Mouse (Mus musculus) intestine, embryonic 14.5 days (tissue): Measurements from ENCODE around the gene Gm609. TPM values are rescaled to one million over a fixed set of nuclear protein-coding genes. Genes with fewer than 3 reads are reported as not detected.

ENCODE experiments used
- ATAC-seq: fragments of 200-750 bp; cut with Nextera tagmentation; replicated peaks from 2 replicates; pipeline ENCODE4 v1.8.0; 2017; ENCODE audit warnings: low read depth, moderate number of reproducible peaks, moderate TSS enrichment, moderate library complexity; ENCODE audit not compliant: low FRiP score, low TSS enrichment
- DNase-seq: peaks from one replicate; pipeline ENCODE4 v3.0.0-alpha.2; 2018; ENCODE audit warnings: low spot score
- H3K27ac ChIP-seq: fragments of 300-500 bp; sonication (generic); 2 replicates; pipeline ENCODE4 v1.5.1; 2014; ENCODE audit warnings: low read depth, mild to moderate bottlenecking, control low read depth
- H3K27me3 ChIP-seq: fragments of 300-500 bp; sonication (generic); replicated peaks from 2 replicates; pipeline ENCODE4 v1.6.1; 2014; ENCODE audit warnings: low read length, control low read depth; ENCODE audit not compliant: control insufficient read depth, insufficient read depth
- H3K36me3 ChIP-seq: fragments of 300-500 bp; sonication (generic); 2 replicates; pipeline ENCODE4 v1.6.1; 2014; ENCODE audit warnings: low read length, control low read depth; ENCODE audit not compliant: control insufficient read depth, insufficient read depth
- H3K4me1 ChIP-seq: fragments of 300-500 bp; sonication (generic); replicated peaks from 2 replicates; pipeline ENCODE4 v1.6.1; 2014; ENCODE audit warnings: low read length, control low read depth, mixed read lengths; ENCODE audit not compliant: control insufficient read depth, insufficient read depth
- H3K4me2 ChIP-seq: fragments of 300-500 bp; sonication (generic); 2 replicates; pipeline ENCODE4 v1.6.1; 2014; ENCODE audit warnings: low read length
- H3K4me3 ChIP-seq: fragments of 300-500 bp; sonication (generic); 2 replicates; pipeline ENCODE4 v1.5.1; 2014; ENCODE audit warnings: low read depth, low read length, control low read depth, mixed read lengths
- H3K9ac ChIP-seq: fragments of 300-500 bp; sonication (generic); 2 replicates; pipeline ENCODE4 v1.6.1; 2014; ENCODE audit warnings: mild to moderate bottlenecking, low read length
- H3K9me3 ChIP-seq: fragments of 300-500 bp; sonication (generic); 2 replicates; pipeline ENCODE4 v1.6.1; 2016; ENCODE audit warnings: low read length, control low read depth; ENCODE audit not compliant: control insufficient read depth
- WGBS: fragments of 180-500 bp; shearing (Covaris S2); extraction: QIAGEN DNeasy Blood & Tissue Kit; methylation state at CpG from one replicate; pipeline ENCODE4 v1.1.7; 2014; 5-methylcytosine and 5-hydroxymethylcytosine counted together
- polyA plus RNA-seq: library from polyadenylated mRNA; unstranded; fragments of >200 nt; fragmentation: Nextera tagmentation; extraction: Ambion mirVana; gene quantifications from 2 replicates; pipeline ENCODE4 v1.2.1, GENCODE M21; 2014

The Gm609 gene
- polyA plus RNA-seq, 1 experiment from 2014 or later: 1.5 TPM

DNA sequence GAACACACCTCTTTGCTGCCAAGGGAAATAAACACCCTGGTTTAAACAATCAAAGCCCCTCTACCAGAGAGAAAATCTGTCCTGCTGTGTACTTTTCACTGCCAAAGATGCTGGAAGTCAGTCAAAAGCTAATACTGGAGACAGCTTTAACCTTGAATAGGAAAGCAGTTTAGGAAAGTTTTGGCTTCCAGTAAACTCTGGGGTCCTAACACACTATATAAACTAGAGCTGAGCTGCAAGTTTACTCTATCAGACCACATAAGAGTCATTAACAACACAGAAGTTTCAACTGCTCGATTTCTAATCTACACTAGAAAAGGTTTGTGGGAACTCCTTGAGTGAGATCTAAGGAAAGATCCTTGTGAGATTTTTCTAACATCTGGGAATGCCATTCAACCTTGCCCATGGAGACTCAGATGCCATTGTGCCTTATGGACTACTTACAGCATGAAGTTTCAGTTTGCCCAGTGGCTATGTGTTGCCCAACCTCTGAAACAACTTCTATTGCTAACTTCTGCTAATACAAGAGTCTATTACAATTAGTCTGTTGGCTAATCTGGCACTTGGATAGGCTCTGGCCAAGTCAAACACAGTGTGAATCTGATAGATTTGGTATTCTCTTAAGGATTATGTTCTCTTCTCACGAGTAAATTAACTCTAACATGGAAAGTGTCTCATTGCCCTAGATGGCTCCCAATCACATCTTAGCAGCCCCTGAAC is 117.1 kb downstream of the Gm609 start:
- Histone ChIP-seq H3K27me3 (no peaks in the 10 kb centered on the region), H3K36me3 (no peaks in the 10 kb centered on the region), H3K4me2 (no peak overlapping the region), H3K9ac (no peak overlapping the region), H3K4me1 (no peaks in the 10 kb centered on the region), H3K27ac (no peak overlapping the region), H3K4me3 (no peak overlapping the region), H3K9me3 (no peaks in the 10 kb centered on the region)
- WGBS: 76% methylated on average over 2 of the region's 2 CpGs
- DNase-seq (no peak), ATAC-seq (no peak)

DNA sequence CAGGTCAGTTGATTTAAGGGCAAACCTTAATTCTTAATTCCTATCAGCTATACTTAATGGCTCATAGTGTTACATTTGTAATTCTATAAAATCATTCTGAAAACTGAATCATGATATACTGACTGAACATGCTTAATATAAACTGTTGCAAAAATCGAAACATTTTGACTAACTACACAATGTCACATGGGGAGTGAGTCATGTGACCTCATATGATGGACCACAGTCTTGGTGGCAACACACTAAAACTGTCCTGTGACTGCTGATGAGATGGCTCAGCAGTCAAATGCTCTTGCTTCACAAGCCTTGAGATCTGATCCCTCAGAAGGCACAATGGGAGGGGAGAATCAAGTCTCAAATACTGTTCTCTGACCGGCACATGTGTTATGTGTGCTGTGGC is 118.7 kb downstream of the Gm609 start:
- 84% methylated on average over 2 of the region's 2 CpGs for WGBS
- DNase-seq: no peak
- H3K4me3 ChIP-seq: no peak overlapping the region

DNA sequence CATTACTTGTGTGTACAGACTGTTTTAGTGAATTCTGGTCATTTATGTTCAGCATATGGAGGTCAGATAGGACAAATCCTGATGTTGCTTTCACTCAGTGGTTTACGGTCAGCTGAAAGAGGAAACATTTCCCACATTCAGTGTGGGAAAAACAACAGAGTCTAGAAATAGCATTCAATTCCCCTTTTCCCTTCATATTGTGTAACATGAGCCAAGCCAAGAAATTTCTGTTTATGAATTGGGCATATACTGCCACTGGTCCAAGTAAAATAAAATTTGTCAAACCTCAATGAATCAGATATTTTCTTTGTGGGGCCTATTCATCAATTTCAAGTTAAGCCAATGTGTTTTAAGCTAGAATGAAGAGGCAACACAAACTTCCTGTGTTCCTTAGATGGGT is 121.7 kb downstream of the Gm609 start:
- ATAC-seq (no peak), DNase-seq (no peak)
- Histone ChIP-seq H3K4me1 (no peaks in the 10 kb centered on the region), H3K27ac (no peak overlapping the region), H3K4me3 (no peak overlapping the region), H3K36me3 (no peaks in the 10 kb centered on the region), H3K27me3 (no peaks in the 10 kb centered on the region), H3K9me3 (no peaks in the 10 kb centered on the region), H3K4me2 (no peak overlapping the region), H3K9ac (no peak overlapping the region)
- WGBS: 83% methylated on average over 1 of the region's 1 CpGs

More for the DNA sequence above, 118.7 kb downstream of the Gm609 start:
- no peak for ATAC-seq
- H3K9me3 ChIP-seq: no peaks in the 10 kb centered on the region
- H3K9ac ChIP-seq: no peak overlapping the region
- H3K4me1 ChIP-seq: no peaks in the 10 kb centered on the region
- H3K27me3 ChIP-seq: no peaks in the 10 kb centered on the region
- H3K27ac ChIP-seq: no peak overlapping the region
- no peaks in the 10 kb centered on the region for H3K36me3 ChIP-seq
- H3K4me2 ChIP-seq: no peak overlapping the region

DNA sequence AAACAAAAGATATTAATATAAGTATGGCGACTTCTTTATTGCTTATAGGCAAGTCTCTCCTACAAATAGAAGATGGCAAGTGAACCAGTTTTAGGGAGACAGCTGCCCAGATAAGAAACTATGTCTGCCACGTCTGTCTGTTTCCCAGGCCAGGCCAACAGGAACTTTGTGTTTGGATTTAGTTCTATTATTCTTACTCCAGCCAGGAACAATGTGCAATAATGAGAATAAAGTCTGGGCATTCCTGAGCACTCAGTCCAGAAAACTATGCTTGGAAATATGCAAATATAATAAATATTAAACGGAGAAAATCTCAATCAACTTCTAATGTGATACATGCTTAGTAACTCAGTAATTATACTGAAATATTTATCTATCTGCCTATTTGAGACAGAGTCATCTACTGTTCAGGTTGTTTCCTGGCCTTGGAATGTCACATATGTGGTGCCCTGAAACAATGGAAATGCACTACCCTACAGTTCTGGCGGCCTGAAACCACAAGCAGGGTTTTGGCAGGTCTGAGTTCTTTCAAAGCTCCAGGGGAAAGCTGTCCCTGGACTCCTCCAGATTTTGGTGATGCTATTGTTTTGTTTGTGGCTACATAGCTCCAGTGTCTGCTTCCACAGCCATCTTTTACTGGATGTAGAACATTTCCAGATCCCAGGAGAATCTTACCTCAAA is 123.3 kb downstream of the Gm609 start:
- DNase-seq: no peak
- Histone ChIP-seq H3K9ac (no peak overlapping the region), H3K27ac (no peak overlapping the region), H3K9me3 (no peaks in the 10 kb centered on the region), H3K27me3 (no peaks in the 10 kb centered on the region), H3K4me1 (peaks cover 8% of the 10 kb centered on the region), H3K4me3 (no peak overlapping the region), H3K4me2 (no peak overlapping the region), H3K36me3 (no peaks in the 10 kb centered on the region)
- WGBS: 79% methylated on average over 4 of the region's 4 CpGs
- ATAC-seq: no peak

DNA sequence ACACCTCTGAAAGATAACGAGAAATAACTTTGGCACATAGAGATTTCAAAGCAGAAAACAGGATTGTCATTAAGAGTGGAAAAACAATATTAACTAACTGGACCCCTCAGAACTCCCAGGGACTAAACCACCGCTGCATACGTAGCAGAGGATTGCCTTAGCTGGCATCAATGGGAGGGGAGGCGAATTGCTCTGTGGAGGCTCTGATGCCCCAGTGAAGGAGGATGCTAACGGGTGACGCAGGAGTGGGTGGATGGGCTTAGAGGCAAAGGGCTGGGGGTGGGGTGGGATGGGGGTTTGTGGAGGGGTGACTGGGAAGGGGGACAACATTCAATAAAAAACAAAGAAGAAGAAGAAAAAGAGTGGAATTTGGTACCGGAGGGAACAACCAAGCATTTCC is 126.7 kb downstream of the Gm609 start:
- ATAC-seq: no peak
- 55% methylated on average over 7 of the region's 7 CpGs for WGBS
- Histone ChIP-seq H3K4me1 (peaks cover 8% of the 10 kb centered on the region), H3K4me2 (no peak overlapping the region), H3K9me3 (no peaks in the 10 kb centered on the region), H3K27ac (no peak overlapping the region), H3K4me3 (no peak overlapping the region), H3K36me3 (no peaks in the 10 kb centered on the region), H3K9ac (no peak overlapping the region), H3K27me3 (no peaks in the 10 kb centered on the region)
- no peak for DNase-seq

DNA sequence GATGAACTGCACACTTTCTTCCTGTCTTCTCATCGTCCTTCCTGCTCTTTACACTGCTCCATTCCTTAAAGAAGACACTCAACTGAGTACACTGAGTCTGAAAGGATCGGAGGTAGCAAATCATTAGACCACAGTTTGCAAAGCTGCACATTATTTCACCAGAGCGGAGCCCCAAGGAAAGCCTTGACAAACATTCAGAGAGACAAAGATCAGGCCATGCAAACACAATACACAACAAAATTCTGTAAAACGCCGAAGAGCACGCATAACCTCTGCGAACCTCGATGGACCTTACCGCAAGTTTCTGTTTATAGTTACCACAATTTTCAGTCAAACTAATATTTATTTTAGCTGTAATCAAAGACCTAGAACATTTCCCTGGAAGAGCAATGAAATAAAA is 127.4 kb downstream of the Gm609 start:
- H3K9me3 ChIP-seq: no peaks in the 10 kb centered on the region
- 40% methylated on average over 9 of the region's 9 CpGs for WGBS
- no peaks in the 10 kb centered on the region for H3K27me3 ChIP-seq
- H3K9ac ChIP-seq: no peak overlapping the region
- H3K27ac ChIP-seq: no peak overlapping the region
- no peak overlapping the region for H3K4me3 ChIP-seq
- no peak for DNase-seq
- peak overlapping the region; percentile 29 for H3K4me2 ChIP-seq
- no peak for ATAC-seq
- H3K36me3 ChIP-seq: no peaks in the 10 kb centered on the region
- peaks cover 8% of the 10 kb centered on the region for H3K4me1 ChIP-seq

DNA sequence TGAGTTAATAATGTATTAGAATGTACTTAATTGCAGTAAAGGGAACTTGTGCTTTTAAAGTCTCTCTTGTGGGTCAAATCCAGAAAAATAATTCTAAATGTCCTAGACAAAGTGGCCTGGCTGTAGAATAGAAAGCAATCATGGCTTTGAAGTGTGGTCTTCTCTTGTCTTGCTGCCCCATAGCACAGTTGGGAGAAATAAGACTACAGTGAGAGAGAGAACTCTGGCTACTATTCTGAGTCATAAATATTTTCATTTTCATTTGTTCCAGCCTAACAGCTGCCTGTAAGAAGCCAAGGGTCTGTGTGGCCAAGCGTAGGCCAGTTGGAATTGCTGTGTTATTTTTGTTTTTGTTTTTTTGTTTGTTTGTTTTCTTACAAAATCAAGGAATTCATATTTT is 128.1 kb downstream of the Gm609 start:
- H3K9ac ChIP-seq: no peak overlapping the region
- DNase-seq (no peak), ATAC-seq (no peak)
- no peaks in the 10 kb centered on the region for H3K27me3 ChIP-seq
- peaks cover 8% of the 10 kb centered on the region for H3K4me1 ChIP-seq
- H3K4me3 ChIP-seq: no peak overlapping the region
- H3K27ac ChIP-seq: no peak overlapping the region
- H3K36me3 ChIP-seq: no peaks in the 10 kb centered on the region
- 95% methylated on average over 1 of the region's 1 CpGs for WGBS
- no peak overlapping the region for H3K4me2 ChIP-seq
- H3K9me3 ChIP-seq: no peaks in the 10 kb centered on the region

DNA sequence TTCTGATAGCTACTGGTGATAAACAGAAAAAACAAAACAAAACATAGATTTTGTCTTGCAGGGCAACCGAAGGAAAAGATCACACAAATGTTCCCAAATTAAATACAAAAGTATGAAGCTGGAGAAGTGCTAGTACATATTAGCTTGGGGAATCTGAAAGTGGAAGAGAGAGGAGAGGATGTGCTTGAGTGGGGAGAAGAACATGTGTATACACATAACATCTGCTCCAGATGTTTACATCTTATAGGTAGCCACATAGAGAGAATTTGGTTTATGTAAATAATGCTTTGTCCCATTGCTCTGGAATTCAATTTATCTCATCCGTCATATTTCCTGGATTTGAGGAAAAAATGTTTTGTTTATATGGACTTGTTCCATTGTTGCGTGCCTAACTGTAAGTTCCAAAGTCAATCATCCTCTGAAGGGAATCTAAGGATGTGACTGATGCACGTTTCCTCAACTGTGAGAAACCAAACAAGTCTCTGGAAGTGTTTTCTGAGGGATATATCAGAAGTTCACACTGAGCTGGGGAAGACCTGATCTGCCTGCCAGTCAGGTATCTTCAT is 129.2 kb downstream of the Gm609 start:
- H3K27me3 ChIP-seq: no peaks in the 10 kb centered on the region
- H3K4me1 ChIP-seq: peaks cover 8% of the 10 kb centered on the region
- no peaks in the 10 kb centered on the region for H3K9me3 ChIP-seq
- 57% methylated on average over 4 of the region's 4 CpGs for WGBS
- no peak overlapping the region for H3K27ac ChIP-seq
- no peak for DNase-seq
- no peak overlapping the region for H3K4me3 ChIP-seq
- no peak for ATAC-seq
- H3K4me2 ChIP-seq: no peak overlapping the region
- no peak overlapping the region for H3K9ac ChIP-seq
- no peaks in the 10 kb centered on the region for H3K36me3 ChIP-seq
